Mouse (Mus musculus) stomach, postnatal 0 days (tissue): ENCODE measurements around the gene Slc35c2. TPM values are rescaled to one million over a fixed set of nuclear protein-coding genes. Genes with fewer than 3 reads are reported as not detected.

ENCODE experiments used
- ATAC-seq: fragments of 200-750 bp; cut with Nextera tagmentation; 2 replicates; pipeline ENCODE4 v1.8.0; 2017; ENCODE audit not compliant: low FRiP score, low TSS enrichment
- DNase-seq: peaks from one replicate; pipeline ENCODE4 v3.0.0-alpha.2; 2016; ENCODE audit warnings: low spot score
- H3K27ac ChIP-seq: fragments of 300-500 bp; sonication (generic); replicated peaks from 2 replicates; pipeline ENCODE4 v1.5.1; 2014; ENCODE audit warnings: mild to moderate bottlenecking, control low read depth
- H3K27me3 ChIP-seq: fragments of 300-500 bp; sonication (generic); 2 replicates; pipeline ENCODE4 v1.6.1; 2014; ENCODE audit warnings: low read length; ENCODE audit not compliant: control insufficient read depth, insufficient read depth
- H3K36me3 ChIP-seq: fragments of 300-500 bp; sonication (generic); 2 replicates; pipeline ENCODE4 v1.6.1; 2014; ENCODE audit warnings: low read length, mixed read lengths; ENCODE audit not compliant: control insufficient read depth, insufficient read depth
- H3K4me1 ChIP-seq: fragments of 300-500 bp; sonication (generic); replicated peaks from 2 replicates; pipeline ENCODE4 v1.6.1; 2014; ENCODE audit warnings: antibody characterized with exemption; ENCODE audit not compliant: control insufficient read depth, insufficient read depth
- H3K4me2 ChIP-seq: fragments of 300-500 bp; sonication (generic); replicated peaks from 2 replicates; pipeline ENCODE4 v1.6.1; 2014; ENCODE audit warnings: low read depth, mild to moderate bottlenecking, control low read depth, moderate library complexity
- H3K4me3 ChIP-seq: fragments of 300-500 bp; sonication (generic); 2 replicates; pipeline ENCODE4 v1.5.1; 2014; ENCODE audit warnings: low read depth, low read length, control low read depth
- H3K9ac ChIP-seq: fragments of 300-500 bp; sonication (generic); 2 replicates; pipeline ENCODE4 v1.6.1; 2014; ENCODE audit warnings: mild to moderate bottlenecking, low read length, control low read depth, mixed read lengths
- H3K9me3 ChIP-seq: fragments of 300-500 bp; sonication (generic); 2 replicates; pipeline ENCODE4 v1.6.1; 2016; ENCODE audit warnings: low read length; ENCODE audit not compliant: control insufficient read depth
- CTCF ChIP-seq: IDR thresholded peaks from 2 replicates; pipeline ENCODE4 v1.5.1; 2016; ENCODE audit warnings: antibody characterized with exemption, low read depth, mild to moderate bottlenecking, moderate library complexity
- EP300 ChIP-seq: optimal IDR thresholded peaks from 2 replicates; pipeline ENCODE3; 2016; ENCODE audit warnings: antibody characterized with exemption
- WGBS: fragments of 180-500 bp; shearing (Covaris S2); extraction: QIAGEN DNeasy Blood & Tissue Kit; methylation state at CpG from one replicate; pipeline ENCODE4 v1.1.7; 2014; 5-methylcytosine and 5-hydroxymethylcytosine counted together
- polyA plus RNA-seq: library from polyadenylated mRNA; unstranded; fragments of >200 nt; fragmentation: Nextera tagmentation; extraction: Ambion mirVana; gene quantifications from 2 replicates; pipeline ENCODE4 v1.2.1, GENCODE M21; 2015

The Slc35c2 gene
- polyA plus RNA-seq: 38.5 and 39.3 TPM in 2 replicates

- ATAC-seq (peak; percentile 91), DNase-seq (peak; percentile 93)
- peaks cover 17% of the 10 kb centered on the region for H3K36me3 ChIP-seq
- H3K27me3 ChIP-seq: no peaks in the 10 kb centered on the region
- H3K27ac ChIP-seq: peak within 1 kb of the TSS; percentile 89
- peak within 1 kb of the TSS; percentile 82 for H3K4me2 ChIP-seq
- peak within 1 kb of the TSS; percentile 76 for H3K9ac ChIP-seq
- 0% methylated on average over 49 of the region's 49 CpGs for WGBS
- peaks cover 4% of the 10 kb centered on the region; the same call in 1 of the 2 replicates for H3K4me1 ChIP-seq
- no peaks in the 10 kb centered on the region for H3K9me3 ChIP-seq
- TF ChIP-seq EP300 (no peak), CTCF (peak; percentile 52)
- peak within 1 kb of the TSS; percentile 79 for H3K4me3 ChIP-seq
Observed at GRCm38 (mm10) chr2:165287202-165287984, at the start of gene Slc35c2. Gene Slc35c2 (minus strand): TSS chr2:165287869.

- Histone ChIP-seq H3K9me3 (no peaks in the 10 kb centered on the region), H3K4me1 (no peaks in the 10 kb centered on the region), H3K27me3 (no peaks in the 10 kb centered on the region; the same call in 1 of the 2 replicates), H3K36me3 (no peaks in the 10 kb centered on the region), H3K4me2 (no peak overlapping the region), H3K9ac (no peak overlapping the region), H3K27ac (no peak overlapping the region), H3K4me3 (no peak overlapping the region)
- 37% methylated on average over 3 of the region's 3 CpGs for WGBS
- ATAC-seq (no peak), DNase-seq (peak; percentile 51)
- TF ChIP-seq CTCF (peak; percentile 75), EP300 (no peak)
Observed at GRCm38 (mm10) chr2:165337191-165337590, 49.5 kb upstream of the Slc35c2 start.

DNA sequence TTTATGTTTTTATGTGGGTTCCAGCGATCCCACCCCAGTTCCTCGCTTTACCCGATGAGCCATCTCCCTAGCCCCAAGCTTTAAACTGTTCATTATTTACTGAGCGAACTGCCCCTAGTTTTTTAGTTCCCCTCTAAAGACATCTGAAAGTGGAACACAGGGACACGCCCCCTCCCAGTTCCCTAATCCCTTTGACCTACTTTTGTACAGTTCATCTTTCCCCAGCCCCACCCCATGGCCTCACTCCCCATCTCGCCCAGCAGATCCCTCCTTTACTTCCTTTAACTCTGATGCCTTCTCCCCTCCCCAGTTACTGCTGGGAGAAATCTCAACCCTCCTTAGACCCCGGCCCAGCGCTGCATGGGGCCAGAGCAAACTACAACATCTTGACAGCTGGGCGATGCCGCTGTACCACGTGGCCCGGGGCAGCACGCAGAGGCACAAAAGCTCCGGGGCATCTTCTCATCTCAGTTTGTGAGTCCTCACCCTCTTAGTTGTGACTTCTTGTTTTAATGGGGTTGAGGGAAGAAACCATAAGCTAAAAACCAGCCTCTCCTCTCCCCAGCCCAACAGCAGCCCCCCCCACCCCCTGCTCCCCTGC lies 45.0 kb upstream of the Slc35c2 start:
- no peak overlapping the region for H3K4me3 ChIP-seq
- DNase-seq (no peak), ATAC-seq (no peak)
- no peaks in the 10 kb centered on the region for H3K9me3 ChIP-seq
- 46% methylated on average over 14 of the region's 14 CpGs for WGBS
- no peaks in the 10 kb centered on the region; the same call in 1 of the 2 replicates for H3K27me3 ChIP-seq
- no peak overlapping the region for H3K4me2 ChIP-seq
- no peak for TF ChIP-seq CTCF
- TF ChIP-seq EP300: no peak
- no peak overlapping the region; the same call in 1 of the 2 replicates for H3K9ac ChIP-seq
- H3K4me1 ChIP-seq: no peaks in the 10 kb centered on the region
- H3K27ac ChIP-seq: no peak overlapping the region
- no peaks in the 10 kb centered on the region for H3K36me3 ChIP-seq

DNA sequence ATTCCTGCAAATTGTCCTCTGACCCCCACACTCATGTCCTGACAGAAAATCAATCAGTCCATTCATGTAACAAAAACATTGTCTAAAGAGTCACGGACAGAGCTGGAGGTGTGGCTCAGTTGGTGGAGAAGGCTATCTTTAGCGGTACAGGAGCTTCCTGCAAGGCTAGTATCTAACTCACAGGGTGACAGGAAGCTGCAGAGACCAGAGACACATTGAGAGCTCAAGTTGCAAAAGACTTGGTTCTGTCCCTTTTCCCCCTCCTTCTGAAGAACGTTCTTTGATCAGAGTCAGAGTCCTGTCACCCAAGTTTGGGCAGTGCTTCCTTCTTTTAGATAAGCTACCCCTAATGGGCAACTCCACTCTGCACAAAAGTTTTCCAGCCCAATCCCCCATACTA lies 42.0 kb upstream of the Slc35c2 start:
- H3K27me3 ChIP-seq: no peaks in the 10 kb centered on the region
- H3K4me3 ChIP-seq: no peak overlapping the region
- no peaks in the 10 kb centered on the region; the same call in 1 of the 2 replicates for H3K4me1 ChIP-seq
- TF ChIP-seq EP300 (no peak), CTCF (no peak)
- no peak overlapping the region for H3K27ac ChIP-seq
- H3K36me3 ChIP-seq: no peaks in the 10 kb centered on the region
- no peaks in the 10 kb centered on the region for H3K9me3 ChIP-seq
- 12% methylated on average over 3 of the region's 3 CpGs for WGBS
- ATAC-seq (no peak), DNase-seq (no peak)
- H3K9ac ChIP-seq: no peak overlapping the region
- H3K4me2 ChIP-seq: no peak overlapping the region

DNA sequence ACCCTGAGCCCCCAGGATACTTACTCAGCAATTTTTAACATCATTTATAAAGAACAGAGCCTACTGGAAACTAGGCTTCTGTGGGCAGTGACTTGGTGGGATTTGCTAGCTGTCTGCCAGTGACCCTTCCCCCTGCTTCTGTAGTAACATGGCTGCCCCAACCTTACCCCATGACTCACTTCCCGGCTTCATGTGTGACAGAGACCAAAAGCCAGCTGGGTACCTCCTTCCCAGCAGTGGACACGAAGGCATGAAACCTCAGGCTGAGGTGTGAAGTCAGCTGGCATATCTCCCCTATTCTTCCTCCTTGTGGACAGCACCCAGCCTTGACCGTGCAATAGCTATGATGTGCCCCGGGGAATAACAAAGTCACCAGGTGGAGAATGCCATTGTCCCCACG lies 41.1 kb upstream of the Slc35c2 start:
- no peak for ATAC-seq
- no peak for TF ChIP-seq CTCF
- no peak for TF ChIP-seq EP300
- H3K4me3 ChIP-seq: no peak overlapping the region
- no peaks in the 10 kb centered on the region for H3K36me3 ChIP-seq
- H3K27me3 ChIP-seq: no peaks in the 10 kb centered on the region
- H3K4me1 ChIP-seq: no peaks in the 10 kb centered on the region; the same call in 1 of the 2 replicates
- 70% methylated on average over 5 of the region's 5 CpGs for WGBS
- H3K4me2 ChIP-seq: no peak overlapping the region
- H3K9ac ChIP-seq: no peak overlapping the region
- no peaks in the 10 kb centered on the region for H3K9me3 ChIP-seq
- no peak overlapping the region for H3K27ac ChIP-seq
- DNase-seq: no peak

- Histone ChIP-seq H3K4me3 (no peak overlapping the region), H3K27ac (no peak overlapping the region), H3K4me1 (no peaks in the 10 kb centered on the region; the same call in 1 of the 2 replicates), H3K36me3 (no peaks in the 10 kb centered on the region), H3K4me2 (peak overlapping the region; percentile 90; the same call in 1 of the 2 replicates), H3K9me3 (no peaks in the 10 kb centered on the region), H3K9ac (no peak overlapping the region; the same call in 1 of the 2 replicates), H3K27me3 (no peaks in the 10 kb centered on the region)
- 43% methylated on average over 7 of the region's 7 CpGs for WGBS
- ATAC-seq (no peak), DNase-seq (no peak)
- TF ChIP-seq EP300: no peak
Observed at GRCm38 (mm10) chr2:165327386-165327785, 39.7 kb upstream of the Slc35c2 start.
